Mouse (Mus musculus): ENCODE measurements around the gene Pitpnm2. TPM values are rescaled to one million over a fixed set of nuclear protein-coding genes. Genes with fewer than 3 reads are reported as not detected.

Gene Pitpnm2
- total RNA-seq, 2 experiments from 2014 or later: 255 to 312 TPM

- DNase-seq (ENCODE audit: extremely low spot score in 1 of 2, low spot score in 1 of 2): no peak
Measured at GRCm38 (mm10) chr5:124077241-124077640, 172.3 kb downstream of the Pitpnm2 start.

GRCm38 (mm10) chr5:124076559-124076958, 173.0 kb downstream of the Pitpnm2 start:
- DNase-seq (ENCODE audit: extremely low spot score in 1 of 2, low spot score in 1 of 2): no peak

GRCm38 (mm10) chr5:124075716-124076115, 173.8 kb downstream of the Pitpnm2 start:
- no peak for DNase-seq (ENCODE audit: extremely low spot score in 1 of 2, low spot score in 1 of 2)

GRCm38 (mm10) chr5:124074845-124075307, 174.7 kb downstream of the Pitpnm2 start:
- no peak for DNase-seq (ENCODE audit: extremely low spot score in 1 of 2, low spot score in 1 of 2)

- no peak for DNase-seq (ENCODE audit: extremely low spot score in 1 of 2, low spot score in 1 of 2)
Measured at GRCm38 (mm10) chr5:124073682-124074081, 175.9 kb downstream of the Pitpnm2 start.

- DNase-seq (ENCODE audit: extremely low spot score in 1 of 2, low spot score in 1 of 2): no peak
Measured at GRCm38 (mm10) chr5:124069657-124070056, 179.9 kb downstream of the Pitpnm2 start.

Other genes starting within 250 kb of the Pitpnm2 start
- 10 to 100 TPM; 41.2 to 47.2 TPM for gene Vps37b, start 217.5 kb downstream of the Pitpnm2 start, total RNA-seq (2021)
- gene Abcb9, start 154.0 kb downstream of the Pitpnm2 start, total RNA-seq (2021): 10 to 100 TPM; 29.3 to 33.8 TPM
- 10 to 100 TPM; 33.9 to 35.0 TPM for gene Ogfod2, start 137.5 kb downstream of the Pitpnm2 start, total RNA-seq (2021)
- gene Arl6ip4, start 133.7 kb downstream of the Pitpnm2 start, total RNA-seq (2021): 10 to 100 TPM; 44.9 to 45.8 TPM
- gene Mphosph9, start 78.2 kb upstream of the Pitpnm2 start, total RNA-seq (2021): 10 to 100 TPM; 13.7 to 22.4 TPM
- 10 to 100 TPM; 13.4 to 16.9 TPM for gene 2810006K23Rik, start 78.3 kb upstream of the Pitpnm2 start, total RNA-seq (2021)
- gene Cdk2ap1, start 113.3 kb upstream of the Pitpnm2 start, total RNA-seq (2021): 100 to 1,000 TPM in 1 of 2 experiments, 10 to 100 TPM in 1; 97.3 to 104 TPM
- gene Sbno1, start 176.2 kb upstream of the Pitpnm2 start, total RNA-seq (2021): 100 to 1,000 TPM; 143 to 144 TPM
- gene Kmt5a, start 190.2 kb upstream of the Pitpnm2 start, total RNA-seq (2021): 10 to 100 TPM; 58.5 to 63.1 TPM
- gene Rilpl2, start 228.6 kb upstream of the Pitpnm2 start, total RNA-seq (2021): 10 to 100 TPM; 18.7 to 22.7 TPM
- gene Snrnp35, start 233.4 kb upstream of the Pitpnm2 start, total RNA-seq (2021): 10 to 100 TPM; 20.6 to 25.9 TPM